Mouse (Mus musculus) intestine, postnatal 0 days (tissue): Measurements from ENCODE around the gene Olfr156. TPM values are rescaled to one million over a fixed set of nuclear protein-coding genes. Genes with fewer than 3 reads are reported as not detected.
"Not testable (repeated sequence)": the region's sequence is repeated elsewhere in the genome, so short reads cannot be mapped to it uniquely, and the experiment has no call there.

Experiments
- ATAC-seq: fragments of 200-750 bp; cut with Nextera tagmentation; 2 replicates; pipeline ENCODE4 v1.8.0; 2017; ENCODE audit warnings: mild to moderate bottlenecking, moderate TSS enrichment, moderate library complexity
- H3K27ac ChIP-seq: fragments of 300-500 bp; sonication (generic); 2 replicates; pipeline ENCODE4 v1.5.1; 2014; ENCODE audit warnings: mild to moderate bottlenecking, low read depth, low read length, moderate library complexity
- H3K27me3 ChIP-seq: fragments of 300-500 bp; sonication (generic); replicated peaks from 2 replicates; pipeline ENCODE4 v1.6.1; 2014; ENCODE audit warnings: low read length, mixed read lengths; ENCODE audit not compliant: control insufficient read depth, insufficient read depth
- H3K36me3 ChIP-seq: fragments of 300-500 bp; sonication (generic); 2 replicates; pipeline ENCODE4 v1.6.1; 2014; ENCODE audit warnings: mild to moderate bottlenecking, moderate library complexity; ENCODE audit not compliant: control insufficient read depth, insufficient read depth
- H3K4me1 ChIP-seq: fragments of 300-500 bp; sonication (generic); replicated peaks from 2 replicates; pipeline ENCODE4 v1.6.1; 2014; ENCODE audit warnings: antibody characterized with exemption, low read length, mixed read lengths; ENCODE audit not compliant: control insufficient read depth, insufficient read depth
- H3K4me2 ChIP-seq: fragments of 300-500 bp; sonication (generic); replicated peaks from 2 replicates; pipeline ENCODE4 v1.6.1; 2014; ENCODE audit warnings: low read depth, mild to moderate bottlenecking, moderate library complexity
- H3K4me3 ChIP-seq: fragments of 300-500 bp; sonication (generic); 2 replicates; pipeline ENCODE4 v1.5.1; 2014; ENCODE audit warnings: low read depth, low read length
- H3K9ac ChIP-seq: fragments of 300-500 bp; sonication (generic); 2 replicates; pipeline ENCODE4 v1.6.1; 2014; ENCODE audit warnings: mild to moderate bottlenecking, low read depth, low read length
- H3K9me3 ChIP-seq: fragments of 300-500 bp; sonication (generic); 2 replicates; pipeline ENCODE4 v1.6.1; 2016; ENCODE audit warnings: mixed run types; ENCODE audit not compliant: control insufficient read depth
- CTCF ChIP-seq: sonication (generic); IDR thresholded peaks from 2 replicates; pipeline ENCODE4 v1.5.1; 2016; ENCODE audit warnings: low read depth, mild to moderate bottlenecking, control low read depth, antibody characterized with exemption, moderate library complexity
- WGBS: fragments of 180-500 bp; shearing (Covaris S2); extraction: QIAGEN DNeasy Blood & Tissue Kit; methylation state at CpG from one replicate; pipeline ENCODE4 v1.1.7; 2014; 5-methylcytosine and 5-hydroxymethylcytosine counted together
- polyA plus RNA-seq: library from polyadenylated mRNA; unstranded; fragments of >200 nt; fragmentation: Nextera tagmentation; extraction: Ambion mirVana; gene quantifications from 2 replicates; pipeline ENCODE4 v1.2.1, GENCODE M21; 2015

Olfr156 gene
- polyA plus RNA-seq, 1 experiment from 2014 or later, result not detected

GRCm38 (mm10) chr4:43822896-43823550 lies 672 bp downstream of the Olfr156 start:
- TF ChIP-seq CTCF, result no peak
- H3K4me1 ChIP-seq, result no peaks in the 10 kb centered on the region
- no peak overlapping the region for H3K9ac ChIP-seq
- no peaks in the 10 kb centered on the region for H3K27me3 ChIP-seq
- no peak for ATAC-seq
- WGBS, result 75% methylated on average over 13 of the region's 13 CpGs
- no peak overlapping the region for H3K27ac ChIP-seq
- H3K4me3 ChIP-seq, result no peak overlapping the region
- no peak overlapping the region for H3K4me2 ChIP-seq
- H3K9me3 ChIP-seq, result no peaks in the 10 kb centered on the region
- H3K36me3 ChIP-seq, result no peaks in the 10 kb centered on the region

- no peaks in the 10 kb centered on the region for H3K36me3 ChIP-seq
- no peak overlapping the region for H3K9ac ChIP-seq
- H3K27me3 ChIP-seq, result no peaks in the 10 kb centered on the region
- H3K27ac ChIP-seq, result no peak overlapping the region
- 45% methylated on average over 7 of the region's 7 CpGs for WGBS
- 0 out of 2 replicates have a peak, but pooled peaks have one; percentile 8 for ATAC-seq
- H3K4me3 ChIP-seq, result no peak overlapping the region
- no peaks in the 10 kb centered on the region for H3K9me3 ChIP-seq
- TF ChIP-seq CTCF, result no peak
- H3K4me2 ChIP-seq, result no peak overlapping the region; the same call in 1 of the 2 replicates
- H3K4me1 ChIP-seq, result no peaks in the 10 kb centered on the region
Measured at GRCm38 (mm10) chr4:43798936-43799335, 24.8 kb downstream of the Olfr156 start.

GRCm38 (mm10) chr4:43795844-43796243 lies 27.9 kb downstream of the Olfr156 start:
- H3K27me3 ChIP-seq, H3K4me2 ChIP-seq, H3K9ac ChIP-seq, H3K4me1 ChIP-seq, H3K9me3 ChIP-seq, H3K27ac ChIP-seq, H3K4me3 ChIP-seq, H3K36me3 ChIP-seq, ATAC-seq: not testable (repeated sequence)
- 76% methylated on average over 5 of the region's 5 CpGs for WGBS

- WGBS, result 77% methylated on average over 6 of the region's 6 CpGs
- H3K4me3 ChIP-seq, result no peak overlapping the region
- H3K27ac ChIP-seq, result no peak overlapping the region
- H3K9me3 ChIP-seq, result no peaks in the 10 kb centered on the region
- H3K27me3 ChIP-seq, result no peaks in the 10 kb centered on the region
- no peaks in the 10 kb centered on the region for H3K4me1 ChIP-seq
- no peak for TF ChIP-seq CTCF
- H3K9ac ChIP-seq, result no peak overlapping the region
- no peak overlapping the region for H3K4me2 ChIP-seq
- no peak for ATAC-seq
- no peaks in the 10 kb centered on the region for H3K36me3 ChIP-seq
Measured at GRCm38 (mm10) chr4:43795296-43795695, 28.4 kb downstream of the Olfr156 start.

GRCm38 (mm10) chr4:43772304-43772703 lies 51.4 kb downstream of the Olfr156 start:
- WGBS, result 33% methylated on average over 2 of the region's 2 CpGs
- no peak for TF ChIP-seq CTCF
- H3K36me3 ChIP-seq, result no peaks in the 10 kb centered on the region
- ATAC-seq, result no peak
- no peak overlapping the region for H3K9ac ChIP-seq
- H3K4me2 ChIP-seq, result no peak overlapping the region
- no peaks in the 10 kb centered on the region for H3K9me3 ChIP-seq
- no peak overlapping the region for H3K4me3 ChIP-seq
- H3K27ac ChIP-seq, result no peak overlapping the region
- H3K4me1 ChIP-seq, result no peaks in the 10 kb centered on the region
- H3K27me3 ChIP-seq, result no peaks in the 10 kb centered on the region

- H3K4me3 ChIP-seq, result no peak overlapping the region
Measured at GRCm38 (mm10) chr4:43771626-43772025, 52.1 kb downstream of the Olfr156 start.

GRCm38 (mm10) chr4:43770909-43771308 lies 52.8 kb downstream of the Olfr156 start, which contains the start of gene Olfr159:
TSS of gene Olfr159 (minus strand) at chr4:43771009.
- H3K36me3 ChIP-seq, result no peaks in the 10 kb centered on the region
- H3K27me3 ChIP-seq, result no peaks in the 10 kb centered on the region
- no peak within 1 kb of the TSS for H3K27ac ChIP-seq
- 84% methylated on average over 6 of the region's 6 CpGs for WGBS
- H3K9ac ChIP-seq, result no peak within 1 kb of the TSS
- H3K4me1 ChIP-seq, result no peaks in the 10 kb centered on the region
- H3K9me3 ChIP-seq, result no peaks in the 10 kb centered on the region
- no peak for TF ChIP-seq CTCF
- H3K4me2 ChIP-seq, result no peak within 1 kb of the TSS
- no peak for ATAC-seq
- no peak within 1 kb of the TSS for H3K4me3 ChIP-seq

More at GRCm38 (mm10) chr4:43771626-43772025, 52.1 kb downstream of the Olfr156 start:
- no peak for TF ChIP-seq CTCF
- no peak overlapping the region for H3K27ac ChIP-seq
- H3K9ac ChIP-seq, result no peak overlapping the region
- no peaks in the 10 kb centered on the region for H3K4me1 ChIP-seq
- no peak overlapping the region for H3K4me2 ChIP-seq
- no peak for ATAC-seq
- no peaks in the 10 kb centered on the region for H3K27me3 ChIP-seq
- 52% methylated on average over 6 of the region's 6 CpGs for WGBS
- no peaks in the 10 kb centered on the region for H3K36me3 ChIP-seq
- no peaks in the 10 kb centered on the region for H3K9me3 ChIP-seq

Other genes with a start within 250 kb of the Olfr156 start
- 11.3 and 13.0 TPM in 2 replicates for gene Rgp1, start 245.2 kb downstream of the Olfr156 start, polyA plus RNA-seq
- gene Gba2, start 245.0 kb downstream of the Olfr156 start, polyA plus RNA-seq, result 5.2 and 5.3 TPM in 2 replicates
- gene Msmp, start 239.4 kb downstream of the Olfr156 start, polyA plus RNA-seq, result not detected in 2 replicates
- gene Npr2, start 192.0 kb downstream of the Olfr156 start, polyA plus RNA-seq, result 3.5 and 4.1 TPM in 2 replicates
- gene Spag8, start 170.3 kb downstream of the Olfr156 start, polyA plus RNA-seq, result 0.08 and 0.22 TPM in 2 replicates
- 270 and 305 TPM in 2 replicates for gene Hint2, start 167.4 kb downstream of the Olfr156 start, polyA plus RNA-seq
- 1.6 and 1.9 TPM in 2 replicates for gene Tmem8b, start 154.9 kb downstream of the Olfr156 start, polyA plus RNA-seq
- gene Fam221b, start 154.8 kb downstream of the Olfr156 start, polyA plus RNA-seq, result 6.0 and 6.7 TPM in 2 replicates
- gene Olfr70, start 123.1 kb downstream of the Olfr156 start, polyA plus RNA-seq, result not detected in 2 replicates
- gene Olfr71, start 113.6 kb downstream of the Olfr156 start, polyA plus RNA-seq, result not detected in 2 replicates
- 1.6 and 2.1 TPM in 2 replicates for gene Hrct1, start 96.7 kb downstream of the Olfr156 start, polyA plus RNA-seq
- gene Spaar, start 93.9 kb downstream of the Olfr156 start, polyA plus RNA-seq, result 0.47 and 0.51 TPM in 2 replicates
- not detected in 2 replicates for gene Olfr159, start 52.9 kb downstream of the Olfr156 start, polyA plus RNA-seq
- not detected in 2 replicates for gene Olfr157, start 16.3 kb upstream of the Olfr156 start, polyA plus RNA-seq
- gene Olfr155, start 27.7 kb upstream of the Olfr156 start, polyA plus RNA-seq, result not detected in 2 replicates
- gene Reck, start 51.6 kb upstream of the Olfr156 start, polyA plus RNA-seq, result 5.7 and 5.9 TPM in 2 replicates
- gene Glipr2, start 133.5 kb upstream of the Olfr156 start, polyA plus RNA-seq, result 25.2 and 26.8 TPM in 2 replicates
- not detected in 2 replicates for gene Ccin, start 159.6 kb upstream of the Olfr156 start, polyA plus RNA-seq
- gene Clta, start 180.6 kb upstream of the Olfr156 start, polyA plus RNA-seq, result 343 and 352 TPM in 2 replicates